Mouse (Mus musculus) intestine, embryonic 16.5 days (tissue): ENCODE data around the gene Zfp319. TPM values are rescaled to one million over a fixed set of nuclear protein-coding genes. Genes with fewer than 3 reads are reported as not detected.

ENCODE experiments used
- ATAC-seq: fragments of 200-750 bp; cut with Nextera tagmentation; 2 replicates; pipeline ENCODE4 v1.8.0; 2017; ENCODE audit warnings: moderate TSS enrichment, moderate library complexity
- H3K27ac ChIP-seq: fragments of 300-500 bp; sonication (generic); 2 replicates; pipeline ENCODE4 v1.5.1; 2014; ENCODE audit warnings: mild to moderate bottlenecking, low read length
- H3K27me3 ChIP-seq: fragments of 300-500 bp; sonication (generic); replicated peaks from 2 replicates; pipeline ENCODE4 v1.6.1; 2014; ENCODE audit warnings: low read length, control low read depth, mixed read lengths; ENCODE audit not compliant: control insufficient read depth, insufficient read depth
- H3K36me3 ChIP-seq: fragments of 300-500 bp; sonication (generic); 2 replicates; pipeline ENCODE4 v1.6.1; 2014; ENCODE audit warnings: low read length, control low read depth; ENCODE audit not compliant: control insufficient read depth, insufficient read depth
- H3K4me1 ChIP-seq: fragments of 300-500 bp; sonication (generic); 2 replicates; pipeline ENCODE4 v1.6.1; 2014; ENCODE audit warnings: low read length, control low read depth, mixed read lengths; ENCODE audit not compliant: control insufficient read depth, insufficient read depth
- H3K4me2 ChIP-seq: fragments of 300-500 bp; sonication (generic); 2 replicates; pipeline ENCODE4 v1.6.1; 2014; ENCODE audit warnings: low read depth, low read length, control low read depth
- H3K4me3 ChIP-seq: fragments of 300-500 bp; sonication (generic); 2 replicates; pipeline ENCODE4 v1.5.1; 2014; ENCODE audit warnings: mild to moderate bottlenecking, low read length
- H3K9ac ChIP-seq: fragments of 300-500 bp; sonication (generic); 2 replicates; pipeline ENCODE4 v1.6.1; 2014; ENCODE audit warnings: low read depth, low read length
- H3K9me3 ChIP-seq: fragments of 300-500 bp; sonication (generic); 2 replicates; pipeline ENCODE4 v1.6.1; 2016; ENCODE audit warnings: low read length, control low read depth; ENCODE audit not compliant: control insufficient read depth
- WGBS: fragments of 180-500 bp; shearing (Covaris S2); extraction: QIAGEN DNeasy Blood & Tissue Kit; methylation state at CpG from one replicate; pipeline ENCODE4 v1.1.7; 2014; 5-methylcytosine and 5-hydroxymethylcytosine counted together
- polyA plus RNA-seq: library from polyadenylated mRNA; unstranded; fragments of >200 nt; fragmentation: Nextera tagmentation; extraction: Ambion mirVana; gene quantifications from 2 replicates; pipeline ENCODE4 v1.2.1, GENCODE M21; 2015

The Zfp319 gene
- polyA plus RNA-seq, 1 experiment from 2014 or later, result 4.5 TPM

DNA sequence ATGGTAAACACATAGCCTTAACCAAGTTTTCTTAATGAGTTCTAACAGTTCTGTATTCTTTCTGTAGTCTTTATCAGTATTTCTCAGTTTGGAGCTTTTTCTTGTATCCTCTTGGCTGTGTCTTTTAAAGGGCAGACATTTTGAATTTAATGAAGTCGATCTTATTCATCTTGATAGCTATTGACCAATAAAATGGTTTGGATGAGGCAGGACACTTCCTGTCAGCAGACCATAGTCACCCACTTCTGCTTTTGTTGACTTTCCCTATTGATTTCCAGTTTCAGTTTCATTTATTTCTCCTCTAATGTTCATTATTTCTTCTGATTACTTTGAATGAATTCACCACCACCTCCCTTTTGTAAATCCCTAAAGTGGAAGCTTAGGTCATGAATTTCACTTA, 4.0 kb upstream of the Zfp319 start:
- no peaks in the 10 kb centered on the region for H3K9me3 ChIP-seq
- H3K4me1 ChIP-seq, result peaks cover 3% of the 10 kb centered on the region; the same call in 1 of the 2 replicates
- H3K36me3 ChIP-seq, result peaks cover 9% of the 10 kb centered on the region; the same call in 1 of the 2 replicates
- H3K4me3 ChIP-seq, result no peak overlapping the region
- no peak for ATAC-seq
- H3K4me2 ChIP-seq, result no peak overlapping the region
- no peak overlapping the region for H3K9ac ChIP-seq
- 84% methylated on average over 1 of the region's 1 CpGs for WGBS
- no peak overlapping the region for H3K27ac ChIP-seq
- no peaks in the 10 kb centered on the region for H3K27me3 ChIP-seq

DNA sequence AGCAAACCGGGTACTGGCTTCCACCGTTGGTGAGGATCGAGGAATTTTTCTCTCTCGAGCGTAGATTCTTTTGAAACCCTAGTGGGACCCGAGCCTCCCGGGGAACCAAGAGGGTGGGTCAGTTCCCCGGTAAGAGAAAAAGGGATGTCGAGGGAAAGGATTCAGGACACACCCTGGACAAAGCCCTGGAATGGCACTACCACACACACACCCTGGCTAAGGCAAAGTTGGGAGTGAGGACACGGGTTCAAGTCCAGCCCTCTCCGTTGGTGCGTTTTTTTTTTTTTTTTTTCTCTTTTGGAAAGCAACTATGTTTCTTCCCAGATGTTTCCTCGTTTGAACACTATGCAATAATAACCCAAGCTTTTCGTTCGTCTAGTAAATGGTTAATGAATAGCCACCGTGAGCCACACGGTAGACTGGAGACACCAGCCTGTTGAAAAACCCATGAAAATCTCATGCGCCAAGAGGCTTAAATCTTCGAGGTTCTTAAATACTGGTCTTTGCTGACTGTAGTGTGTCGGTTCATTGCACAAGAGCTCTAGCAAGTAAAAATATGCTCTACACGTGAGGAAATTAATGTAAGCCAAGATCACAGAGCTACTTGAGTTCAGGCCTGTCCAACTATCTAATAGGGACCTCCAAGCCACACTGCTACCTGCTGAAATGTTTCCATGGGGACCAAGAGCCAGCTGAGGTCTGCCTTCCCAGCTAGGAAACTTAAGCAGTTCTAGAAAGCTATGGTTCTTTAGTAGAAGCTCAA, 868 bp upstream of the Zfp319 start:
- H3K9ac ChIP-seq, result peak overlapping the region; percentile 97
- peak; percentile 34 for ATAC-seq
- WGBS, result 21% methylated on average over 21 of the region's 21 CpGs
- peak overlapping the region; percentile 87 for H3K4me3 ChIP-seq
- H3K4me2 ChIP-seq, result peak overlapping the region; percentile 83
- peaks cover 16% of the 10 kb centered on the region for H3K36me3 ChIP-seq
- H3K4me1 ChIP-seq, result peaks cover 11% of the 10 kb centered on the region
- H3K27ac ChIP-seq, result peak overlapping the region; percentile 99
- no peaks in the 10 kb centered on the region for H3K9me3 ChIP-seq
- H3K27me3 ChIP-seq, result no peaks in the 10 kb centered on the region

DNA sequence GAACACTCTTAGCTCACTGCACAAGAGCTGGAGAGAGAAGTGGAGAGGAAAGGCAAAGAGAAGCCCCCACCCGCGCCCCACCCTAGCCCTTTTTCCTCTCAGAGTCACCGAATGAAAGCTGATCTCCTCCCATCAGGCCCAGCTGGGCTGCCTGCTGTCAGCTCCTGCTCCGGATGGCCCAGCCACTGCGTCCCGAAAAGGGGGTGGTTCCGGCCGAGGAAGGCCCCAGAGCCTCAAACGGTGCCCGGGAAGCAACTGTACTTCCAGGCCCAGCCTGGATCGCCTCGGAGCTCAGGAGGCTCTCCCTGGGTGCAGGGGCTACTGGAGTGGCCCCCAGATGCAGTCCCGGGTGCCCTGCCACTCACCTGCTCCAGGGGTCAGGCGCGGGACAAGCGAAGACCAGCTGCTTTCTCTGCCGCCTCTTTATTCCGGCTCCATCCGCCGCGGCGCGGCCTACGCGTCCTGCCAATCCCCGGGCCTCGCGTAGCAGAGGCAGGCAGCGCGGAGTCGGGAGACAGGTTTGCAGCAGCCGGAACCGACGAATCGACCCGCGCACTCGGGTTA, 512 bp downstream of the Zfp319 start:
- peak overlapping the region; percentile 99 for H3K27ac ChIP-seq
- H3K9ac ChIP-seq, result peak overlapping the region; percentile 97
- no peaks in the 10 kb centered on the region for H3K27me3 ChIP-seq
- no peaks in the 10 kb centered on the region for H3K9me3 ChIP-seq
- peak overlapping the region; percentile 83 for H3K4me2 ChIP-seq
- WGBS, result under 1% methylated on average over 38 of the region's 38 CpGs
- H3K4me3 ChIP-seq, result peak overlapping the region; percentile 87
- peaks cover 11% of the 10 kb centered on the region for H3K4me1 ChIP-seq
- ATAC-seq, result peak; percentile 61
- peaks cover 29% of the 10 kb centered on the region for H3K36me3 ChIP-seq

DNA sequence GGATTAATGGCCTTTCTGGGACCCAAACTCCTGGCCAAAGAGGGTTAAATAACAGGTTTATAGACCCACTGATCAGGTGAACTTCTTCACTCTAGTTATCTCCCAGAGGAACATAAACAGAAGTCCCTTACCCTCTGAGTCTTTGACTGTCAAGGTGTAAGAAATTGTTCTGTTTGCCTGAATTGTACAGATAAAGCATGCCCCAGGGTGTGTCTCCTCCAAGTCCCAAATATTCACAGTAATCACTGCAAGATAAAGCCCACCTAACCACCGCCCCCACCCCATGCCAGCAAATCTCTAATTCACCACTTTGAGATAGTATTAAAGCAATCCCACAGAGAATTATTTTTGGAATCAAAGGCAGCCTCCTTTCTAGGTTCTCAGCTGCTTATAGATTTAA, 1.4 kb downstream of the Zfp319 start:
- ATAC-seq, result no peak
- no peaks in the 10 kb centered on the region for H3K27me3 ChIP-seq
- H3K9ac ChIP-seq, result peak overlapping the region; percentile 97
- 82% methylated on average over 1 of the region's 1 CpGs for WGBS
- H3K4me3 ChIP-seq, result peak overlapping the region; percentile 87
- H3K4me1 ChIP-seq, result peaks cover 11% of the 10 kb centered on the region
- H3K9me3 ChIP-seq, result no peaks in the 10 kb centered on the region
- peaks cover 32% of the 10 kb centered on the region for H3K36me3 ChIP-seq
- no peak overlapping the region for H3K27ac ChIP-seq
- H3K4me2 ChIP-seq, result peak overlapping the region; percentile 83

DNA sequence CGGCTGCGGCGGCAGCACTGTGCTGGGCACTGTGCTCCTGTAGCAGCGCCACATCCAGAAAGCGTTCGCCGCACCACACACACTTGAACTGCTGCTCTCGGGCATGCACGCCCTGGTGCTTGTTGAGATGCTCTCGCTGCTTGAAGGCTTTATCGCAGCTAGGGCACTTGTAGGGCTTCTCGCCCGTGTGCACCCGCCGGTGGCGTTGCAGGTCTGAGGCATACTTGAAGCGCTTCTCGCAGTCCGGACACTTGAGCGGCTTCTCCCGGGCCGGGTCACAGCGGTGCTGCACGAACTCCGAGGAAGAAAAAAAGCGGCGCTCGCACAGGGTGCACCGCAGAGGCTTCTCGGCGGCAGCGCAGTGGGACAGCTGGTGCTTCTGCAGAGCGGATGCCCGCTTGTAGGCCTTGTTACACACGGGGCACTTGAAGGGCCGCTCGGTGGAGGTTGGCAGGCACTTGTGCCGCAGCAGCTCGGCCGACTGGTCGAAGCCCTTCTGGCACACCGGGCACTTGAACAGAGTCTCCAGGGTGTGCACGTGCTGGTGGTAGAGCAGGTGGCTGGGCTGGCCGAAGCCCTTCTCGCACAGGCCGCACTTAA, 3.8 kb downstream of the Zfp319 start:
- Histone ChIP-seq H3K27me3 (no peaks in the 10 kb centered on the region), H3K9me3 (no peaks in the 10 kb centered on the region), H3K4me3 (no peak overlapping the region), H3K27ac (no peak overlapping the region), H3K9ac (no peak overlapping the region), H3K4me1 (peaks cover 11% of the 10 kb centered on the region), H3K36me3 (peaks cover 32% of the 10 kb centered on the region), H3K4me2 (no peak overlapping the region)
- no peak for ATAC-seq
- 90% methylated on average over 46 of the region's 46 CpGs for WGBS

GRCm38 (mm10) chr8:95326822-95327221, 4.9 kb downstream of the Zfp319 start:
- no peak for ATAC-seq
- H3K9ac ChIP-seq, result no peak overlapping the region
- no peaks in the 10 kb centered on the region for H3K27me3 ChIP-seq
- 87% methylated on average over 5 of the region's 5 CpGs for WGBS
- peaks cover 8% of the 10 kb centered on the region for H3K4me1 ChIP-seq
- no peaks in the 10 kb centered on the region for H3K9me3 ChIP-seq
- no peak overlapping the region for H3K27ac ChIP-seq
- no peak overlapping the region for H3K4me3 ChIP-seq
- H3K4me2 ChIP-seq, result no peak overlapping the region
- peaks cover 32% of the 10 kb centered on the region for H3K36me3 ChIP-seq

DNA sequence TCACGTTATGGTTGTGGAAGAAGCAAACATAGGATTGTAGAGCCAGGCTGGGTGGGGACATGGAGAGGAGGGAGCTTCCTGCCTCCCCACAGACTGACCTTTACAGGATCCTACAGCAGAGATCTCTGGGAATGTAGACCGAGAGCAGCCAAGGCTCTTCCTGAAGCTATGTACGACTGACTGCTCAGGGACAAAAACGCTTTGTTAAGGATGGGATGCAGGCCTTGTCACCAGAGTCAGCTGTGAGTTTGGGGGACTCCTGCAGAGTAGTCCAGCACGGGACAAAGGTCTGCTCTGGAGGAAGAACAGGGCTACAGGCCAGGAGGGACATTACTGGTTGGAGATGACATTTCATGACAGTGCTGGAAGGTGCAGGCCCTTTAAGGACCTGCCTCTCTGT, 7.1 kb downstream of the Zfp319 start:
- no peak overlapping the region for H3K4me3 ChIP-seq
- no peak overlapping the region for H3K27ac ChIP-seq
- H3K9ac ChIP-seq, result no peak overlapping the region
- no peaks in the 10 kb centered on the region for H3K9me3 ChIP-seq
- H3K4me2 ChIP-seq, result no peak overlapping the region
- WGBS, result 62% methylated on average over 5 of the region's 5 CpGs
- ATAC-seq, result no peak
- no peaks in the 10 kb centered on the region for H3K27me3 ChIP-seq
- peaks cover 12% of the 10 kb centered on the region for H3K4me1 ChIP-seq
- peaks cover 32% of the 10 kb centered on the region for H3K36me3 ChIP-seq

GRCm38 (mm10) chr8:95323201-95323600, 8.5 kb downstream of the Zfp319 start:
- Histone ChIP-seq H3K36me3 (peaks cover 22% of the 10 kb centered on the region), H3K27me3 (no peaks in the 10 kb centered on the region), H3K27ac (no peak overlapping the region), H3K9ac (no peak overlapping the region), H3K9me3 (no peaks in the 10 kb centered on the region), H3K4me1 (peaks cover 12% of the 10 kb centered on the region), H3K4me3 (no peak overlapping the region), H3K4me2 (no peak overlapping the region)
- WGBS, result 78% methylated on average over 3 of the region's 3 CpGs
- no peak for ATAC-seq

DNA sequence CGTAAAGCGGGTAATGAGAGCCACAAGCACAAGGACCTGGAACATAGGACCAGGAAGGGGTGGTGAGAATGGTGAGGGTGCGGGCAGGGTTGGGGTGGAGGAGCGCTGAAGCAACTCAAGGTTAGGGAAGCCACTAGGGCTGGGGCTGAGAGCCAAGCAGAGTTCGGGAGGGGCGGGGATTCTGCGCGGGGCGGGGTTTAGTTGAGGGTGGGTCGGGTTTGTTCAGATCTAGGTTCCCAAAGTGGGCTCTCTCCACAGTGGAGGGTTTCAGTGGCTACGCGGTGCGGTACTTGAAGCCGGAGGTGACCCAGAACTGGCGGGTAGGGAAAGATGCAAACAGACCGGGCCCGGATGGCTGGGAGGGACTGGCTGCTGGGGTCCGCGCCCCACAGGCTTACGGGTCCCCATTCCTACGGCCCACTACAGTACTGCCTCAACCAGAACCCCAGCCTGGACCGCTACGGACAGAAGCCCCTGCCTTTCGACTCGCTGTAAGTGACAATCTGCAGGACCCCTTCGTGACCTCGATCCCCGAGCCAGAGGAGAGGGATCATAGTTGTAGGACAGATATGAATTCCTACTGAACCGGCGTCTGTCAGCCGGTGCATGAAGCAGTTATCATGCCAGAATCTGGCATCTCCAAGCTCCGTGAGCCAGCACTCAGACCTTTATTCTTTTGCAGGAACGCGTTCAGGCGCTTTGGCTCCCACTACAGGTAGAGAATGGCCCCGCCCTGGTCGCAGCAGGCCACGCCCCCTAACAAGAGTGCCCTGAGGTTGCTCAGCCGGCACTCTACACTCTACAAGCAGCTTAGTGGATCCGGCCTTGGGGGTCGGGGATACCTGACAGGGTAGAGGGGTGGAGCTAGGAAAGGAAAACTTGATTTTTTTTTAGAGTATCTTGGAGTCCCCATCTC, 11.3 kb downstream of the Zfp319 start:
- 3% methylated on average over 41 of the region's 41 CpGs for WGBS

More for the DNA sequence above, 11.3 kb downstream of the Zfp319 start:
- Histone ChIP-seq H3K4me3 (peak overlapping the region; percentile 52), H3K36me3 (no peaks in the 10 kb centered on the region), H3K4me2 (peak overlapping the region; percentile 97), H3K27me3 (no peaks in the 10 kb centered on the region), H3K4me1 (peaks cover 12% of the 10 kb centered on the region), H3K9ac (peak overlapping the region; percentile 64), H3K27ac (no peak overlapping the region), H3K9me3 (no peaks in the 10 kb centered on the region)
- peak; percentile 93 for ATAC-seq
